Mouse (Mus musculus) spleen, postnatal 10 days (tissue): ENCODE data around the gene Gm5346.
"Not testable (repeated sequence)": the region's sequence is repeated elsewhere in the genome, so short reads cannot be mapped to it uniquely, and the experiment has no call there.

Source experiments
- DNase-seq, 2 experiments: peaks; one replicate each; pipeline ENCODE4 v3.0.0; 2021 to 2022; ENCODE audit warnings: low spot score in 2 of 2

The Gm5346 gene

DNA sequence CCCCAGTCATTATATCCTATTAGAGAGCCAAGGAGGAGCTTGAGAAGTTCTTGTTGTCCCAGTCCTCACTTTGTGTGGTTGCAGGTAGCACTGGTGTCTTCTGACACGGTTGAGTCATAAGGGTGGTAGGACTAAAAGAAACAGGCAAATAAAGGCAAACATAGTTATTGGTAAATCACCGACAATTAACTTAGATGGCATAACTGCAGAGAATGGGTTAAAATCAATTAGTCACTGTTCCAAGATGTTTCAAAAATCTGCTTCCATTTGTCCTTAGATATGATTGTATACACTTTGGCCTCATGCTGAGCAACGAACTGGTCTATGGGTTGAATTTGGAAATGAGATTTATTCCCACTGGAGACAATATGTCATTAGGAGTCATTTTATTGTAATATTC lies at the start of gene Gm5346:
Gene Gm5346, minus strand, starts transcription at position 101 of the 400 bp plus-strand sequence.
- DNase-seq = no peak

DNA sequence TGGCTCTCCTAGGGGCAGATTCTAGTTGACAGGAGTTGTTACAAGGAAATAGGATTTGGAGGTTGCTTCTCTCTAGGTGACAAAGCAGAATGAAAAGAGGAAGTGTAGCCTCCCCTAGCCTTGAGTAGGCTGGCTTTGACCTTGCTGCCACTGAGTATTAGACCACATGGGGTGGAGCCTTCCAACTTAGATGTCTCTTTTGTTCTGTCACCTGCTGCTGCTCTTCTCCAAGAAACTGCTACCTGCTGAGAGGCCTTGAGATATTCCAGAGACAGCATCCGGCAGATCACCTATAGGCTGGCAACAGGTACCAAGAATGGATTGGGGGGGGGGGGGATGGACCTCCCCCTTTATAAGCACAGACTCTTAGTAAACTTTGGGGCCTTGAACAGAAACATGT lies 11.0 kb downstream of the Gm5346 start:
- DNase-seq = no peak

DNA sequence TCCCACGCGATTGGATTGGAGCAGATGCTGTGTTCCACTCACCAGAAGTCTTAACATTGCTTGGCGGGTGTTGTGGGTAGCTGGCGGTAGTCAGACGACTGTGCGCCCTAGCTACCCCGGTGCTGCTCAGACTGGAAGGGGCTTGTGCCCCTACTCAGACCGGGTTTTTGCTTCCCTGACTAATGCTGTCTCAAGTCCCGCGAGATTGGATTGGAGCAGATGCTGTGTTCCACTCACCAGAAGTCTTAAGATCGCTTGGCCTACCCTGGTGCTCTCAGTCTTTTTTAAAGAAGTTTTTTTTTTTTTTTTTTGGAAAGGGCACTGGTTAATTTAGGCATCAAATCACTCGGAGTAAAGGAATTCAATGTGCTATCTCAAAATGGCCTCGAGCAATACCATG lies 23.4 kb downstream of the Gm5346 start:
- not testable (repeated sequence) for DNase-seq

DNA sequence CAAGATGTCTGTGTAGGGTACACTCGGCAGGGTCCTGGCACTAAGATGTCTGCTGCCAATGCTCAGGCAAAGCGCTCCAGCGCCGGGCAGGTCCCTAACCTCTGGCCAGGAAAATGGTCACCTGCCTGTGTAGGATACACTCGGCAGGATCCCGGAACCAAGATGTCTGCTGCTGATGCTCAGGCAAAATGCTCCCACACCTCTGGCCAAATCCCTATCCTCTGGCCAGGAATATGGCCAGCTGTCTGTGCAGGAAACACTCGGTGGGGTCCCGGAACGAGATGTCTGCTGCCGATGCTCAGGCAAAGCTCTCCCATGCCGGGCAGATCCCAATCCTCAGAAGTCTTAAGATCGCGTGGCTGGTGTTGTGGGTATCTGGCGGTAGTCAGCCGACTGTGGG lies 23.9 kb downstream of the Gm5346 start:
- DNase-seq = not testable (repeated sequence)

DNA sequence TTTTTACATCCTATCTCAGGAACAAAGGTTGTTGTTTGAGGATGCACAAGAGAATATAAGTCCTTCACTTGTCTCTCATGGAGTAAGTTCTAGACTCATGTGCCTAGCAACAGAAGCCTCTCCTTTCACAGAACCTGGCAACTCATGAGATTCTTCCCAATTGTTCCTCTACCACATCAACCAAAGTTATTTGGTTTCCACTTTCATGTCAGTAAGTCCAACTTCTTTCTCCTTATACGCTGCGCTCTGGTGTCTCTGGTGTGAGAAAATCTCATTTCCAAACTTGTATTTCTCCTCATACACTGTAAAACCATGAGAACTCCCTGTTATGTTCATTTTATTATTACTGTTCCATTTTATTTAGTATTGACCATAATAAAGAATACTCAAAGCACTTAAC lies 50.5 kb downstream of the Gm5346 start, which contains the start of gene Adam26a:
Gene Adam26a, minus strand, starts transcription at position 101 of the 400 bp plus-strand sequence.
- DNase-seq = not testable (repeated sequence)
